Mouse (Mus musculus): ENCODE measurements around the gene Olfr878.

The Olfr878 gene

GRCm38 (mm10) chr9:37917540-37917939, at the start of gene Olfr878:
Olfr878 (plus strand) TSS chr9:37917840.
- no peak for DNase-seq

GRCm38 (mm10) chr9:37870246-37870645, 47.4 kb upstream of the Olfr878 start:
- DNase-seq, result no peak

GRCm38 (mm10) chr9:37871097-37871496, 46.5 kb upstream of the Olfr878 start:
- DNase-seq, result no peak

GRCm38 (mm10) chr9:37871536-37871935, 46.1 kb upstream of the Olfr878 start:
- no peak for DNase-seq

GRCm38 (mm10) chr9:37890960-37891359, 26.7 kb upstream of the Olfr878 start:
- DNase-seq, result no peak

GRCm38 (mm10) chr9:37896661-37897060, 21.0 kb upstream of the Olfr878 start, which contains the start of gene Olfr145:
Olfr145 (plus strand) TSS chr9:37896724.
- DNase-seq, result no peak

- DNase-seq, result no peak
Observed at GRCm38 (mm10) chr9:37905555-37905954, 12.1 kb upstream of the Olfr878 start.

- no peak for DNase-seq
Observed at GRCm38 (mm10) chr9:37918018-37918417, 378 bp downstream of the Olfr878 start.

- DNase-seq, result no peak
Observed at GRCm38 (mm10) chr9:37924194-37924593, 6.6 kb downstream of the Olfr878 start.

GRCm38 (mm10) chr9:37925445-37925844, 7.8 kb downstream of the Olfr878 start:
- no peak for DNase-seq

- DNase-seq, result no peak
Observed at GRCm38 (mm10) chr9:37926019-37927013, 8.7 kb downstream of the Olfr878 start.

GRCm38 (mm10) chr9:37932519-37932918, 14.9 kb downstream of the Olfr878 start:
- DNase-seq, result peak; percentile 14

- DNase-seq, result no peak
Observed at GRCm38 (mm10) chr9:37934146-37934545, 16.5 kb downstream of the Olfr878 start.

- no peak for DNase-seq
Observed at GRCm38 (mm10) chr9:37941167-37941566, 23.5 kb downstream of the Olfr878 start.

All from thymus, postnatal 25 days (tissue).